Mouse (Mus musculus): Measurements from ENCODE around the gene Camp.

DNA sequence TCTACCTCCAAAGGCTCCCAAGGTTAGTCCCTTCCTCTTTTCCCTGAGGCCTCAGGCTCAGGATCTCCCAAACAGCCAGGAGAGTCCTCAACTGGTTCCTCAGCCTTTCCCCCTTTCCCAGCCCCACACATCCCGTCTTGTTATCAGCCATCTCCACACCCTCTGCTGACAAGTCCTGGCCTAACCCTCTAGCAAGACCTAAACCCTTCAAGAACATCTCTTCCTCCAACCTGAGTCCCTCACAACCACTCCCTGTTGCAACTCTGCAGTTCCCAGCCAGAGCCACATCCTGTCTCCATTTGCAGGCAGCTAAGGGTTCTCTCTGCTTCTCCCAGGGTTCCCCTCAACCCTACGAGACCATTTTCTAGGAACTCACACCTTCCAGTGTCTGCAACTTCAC lies 16.8 kb upstream of the Camp start:
- TF ChIP-seq CTCF (IDR thresholded peaks at IDR 0.05; ENCODE audit: low read depth) (no peak), EP300 (IDR thresholded peaks at IDR 0.05; ENCODE audit: low read depth) (no peak)
